Mouse (Mus musculus) c-Kit-positive CD71-negative TER-119-negative erythroid progenitor cells, embryonic 14.5 days (primary cell): ENCODE data around the gene Adrm1.

Source experiments
- DNase-seq: peaks from one replicate; pipeline ENCODE4 v3.0.0-alpha.2; 2013; ENCODE audit warnings: low read depth

Adrm1 gene

DNA sequence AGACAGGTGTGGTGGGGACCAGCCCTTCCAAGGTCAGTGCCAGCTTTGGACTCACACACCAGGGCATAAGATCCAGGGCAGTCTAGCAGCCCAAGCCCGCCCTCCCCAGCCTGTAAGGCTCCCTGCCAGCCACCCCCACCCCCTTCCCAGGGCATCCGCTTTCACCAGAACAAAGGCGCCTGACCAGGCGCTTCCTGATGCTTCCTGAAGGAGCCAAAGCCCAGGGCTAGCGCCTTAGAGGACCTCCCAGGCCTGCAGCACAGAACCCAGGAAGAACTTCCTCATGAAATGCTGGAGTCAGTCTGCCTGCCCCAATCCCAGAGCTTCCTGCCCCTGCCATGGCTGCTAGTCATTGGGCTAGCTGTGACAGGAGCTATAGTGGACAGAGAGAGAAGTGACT is 47.4 kb downstream of the Adrm1 start:
- no peak for DNase-seq

DNA sequence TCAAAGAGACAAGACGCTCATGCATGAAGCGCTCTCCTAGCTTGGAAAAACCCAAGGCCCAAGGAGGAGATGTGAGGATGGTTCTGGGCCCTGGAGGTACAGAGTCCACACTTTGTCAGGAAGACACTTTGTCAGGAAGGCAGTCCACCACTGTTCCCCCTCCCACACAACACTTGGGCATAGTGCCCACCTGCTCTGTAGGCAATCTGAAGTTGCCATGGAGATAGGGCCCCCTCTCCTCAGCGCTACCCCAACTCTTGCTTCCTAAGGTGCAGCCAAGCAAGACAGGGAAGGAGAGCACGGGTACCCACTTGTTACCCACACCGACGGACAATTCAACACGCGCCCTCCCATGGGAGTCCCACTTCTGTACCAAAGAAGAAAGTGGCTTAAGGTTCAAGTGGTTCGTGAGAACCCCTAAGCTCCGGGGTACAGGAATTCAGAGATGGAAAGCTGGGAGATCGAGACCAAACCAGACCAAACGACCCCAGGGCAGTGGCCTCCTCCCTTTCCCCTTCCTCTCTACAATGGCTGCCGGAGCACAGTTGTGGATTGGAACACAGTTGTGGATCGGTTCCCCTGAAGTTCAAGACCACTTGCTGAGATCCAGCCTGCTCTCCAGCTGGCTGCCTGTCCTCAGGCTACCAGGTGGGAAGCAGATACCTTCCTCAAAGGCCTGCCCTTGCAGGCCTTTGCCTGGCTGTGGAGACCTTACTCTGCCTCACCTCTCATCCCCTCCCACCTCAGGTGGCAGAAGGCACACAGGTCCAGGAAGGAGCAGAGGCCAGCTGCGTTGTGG is 48.1 kb downstream of the Adrm1 start:
- no peak for DNase-seq

DNA sequence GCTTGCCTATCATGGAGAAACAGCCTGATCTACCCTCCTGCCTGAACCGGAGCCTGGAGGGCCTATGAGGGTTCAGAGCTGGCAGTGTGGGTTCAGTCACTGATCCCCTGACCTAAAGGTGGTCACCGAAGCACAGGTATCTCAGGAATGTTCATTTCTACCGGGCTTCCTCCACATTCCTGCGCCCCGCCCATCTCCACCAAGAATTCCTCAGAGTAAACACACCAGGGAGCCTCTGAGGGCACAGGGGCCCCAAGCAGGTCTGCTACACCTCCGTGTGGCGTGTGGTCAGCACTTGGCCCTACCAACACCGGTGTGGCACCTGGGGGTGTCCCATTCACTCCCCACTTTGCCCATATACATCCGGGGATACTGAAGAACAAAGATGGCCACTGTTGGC is 48.9 kb downstream of the Adrm1 start:
- DNase-seq: no peak

DNA sequence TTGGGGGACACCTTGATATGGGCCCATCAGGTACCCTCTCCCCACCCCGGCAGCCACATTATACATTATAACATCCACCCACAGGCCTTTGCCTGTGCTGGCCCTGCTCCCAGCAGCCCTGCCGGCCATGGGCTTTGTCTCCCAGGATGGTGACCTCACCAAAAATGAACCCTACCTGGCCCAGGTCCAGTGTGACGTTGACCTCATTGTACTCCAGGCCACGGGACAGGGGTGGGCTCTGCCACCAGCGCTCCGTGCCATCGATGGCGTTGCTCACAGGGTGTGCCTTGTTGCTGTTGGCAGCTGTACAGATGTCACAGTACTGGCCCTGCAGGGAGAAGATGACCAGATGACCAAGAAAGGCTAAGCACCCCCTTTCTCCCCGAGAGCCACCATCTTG is 49.8 kb downstream of the Adrm1 start:
- DNase-seq: no peak

DNA sequence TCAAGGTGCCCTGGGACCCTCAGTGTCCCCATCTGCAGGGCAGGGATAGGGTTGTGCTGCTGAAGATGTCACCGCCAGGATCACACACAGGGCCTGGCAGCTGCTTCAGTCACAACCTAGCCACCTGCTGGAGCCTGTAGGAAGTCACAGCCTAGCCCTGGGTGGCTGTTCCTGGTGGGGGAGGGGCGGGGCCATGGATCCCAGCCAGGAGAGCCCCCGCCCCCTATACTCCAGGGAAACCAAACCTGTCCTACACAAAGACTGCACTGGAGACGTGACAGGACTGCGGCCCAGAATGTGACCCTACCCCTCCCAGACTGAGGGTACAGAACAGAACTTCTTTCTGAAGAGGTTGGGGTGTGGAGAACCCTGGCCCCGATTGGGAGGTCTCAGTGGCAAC is 51.0 kb downstream of the Adrm1 start:
- DNase-seq: no peak

DNA sequence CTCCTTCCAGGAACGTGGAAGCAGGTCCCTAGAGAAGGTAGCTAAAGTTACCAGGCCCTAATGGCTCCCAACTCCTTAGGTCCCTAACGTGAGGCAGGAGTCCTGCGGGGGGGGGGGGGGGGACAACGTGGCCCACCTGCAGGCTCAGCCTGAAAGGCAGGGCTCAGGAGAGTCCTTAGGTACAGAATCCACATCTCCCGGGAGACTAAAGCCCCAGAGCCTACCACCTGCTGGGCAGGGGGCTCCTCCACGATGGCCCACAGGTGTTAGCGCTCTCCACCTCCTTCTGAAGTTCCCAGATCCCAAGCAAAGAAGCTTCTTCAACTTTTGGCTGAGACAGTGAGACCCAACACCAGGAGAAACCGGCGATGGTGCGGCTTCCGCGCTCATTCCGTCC is 53.4 kb downstream of the Adrm1 start:
- DNase-seq: no peak

DNA sequence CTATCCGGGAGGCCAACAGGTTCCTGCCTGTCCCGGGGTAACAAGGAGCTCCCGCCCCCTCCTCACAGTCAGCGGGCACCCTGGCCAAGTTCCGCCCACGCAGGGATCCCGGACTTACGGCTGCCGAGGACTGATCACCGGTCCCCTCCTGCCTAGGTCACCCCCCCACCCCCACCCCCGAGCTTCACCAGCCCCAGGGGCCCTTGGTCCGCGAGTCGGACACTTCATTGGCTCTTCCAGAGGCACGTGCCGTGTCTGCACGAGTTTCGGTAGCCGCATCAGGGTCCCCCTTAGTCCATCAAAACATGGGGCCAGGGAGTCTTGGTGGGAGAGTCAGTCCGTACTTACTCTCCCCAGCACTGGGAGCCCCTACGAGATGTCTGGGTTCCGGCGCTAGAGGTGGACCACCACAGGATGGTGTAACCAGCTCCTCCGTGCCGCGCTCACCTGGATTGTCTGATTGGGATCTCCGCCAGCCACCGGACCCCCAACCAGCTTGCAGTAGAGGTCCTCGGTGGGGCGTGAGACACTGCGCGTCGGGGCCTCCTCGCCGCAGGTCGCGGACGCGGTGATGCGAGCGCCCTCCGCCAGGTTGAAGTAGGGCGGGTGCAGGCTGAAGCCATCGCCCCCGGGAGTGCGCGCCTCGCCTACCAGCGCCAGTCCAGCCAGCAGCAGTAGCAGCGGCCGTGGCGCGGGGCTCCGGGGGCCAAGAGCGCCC is 53.9 kb downstream of the Adrm1 start:
- DNase-seq: no peak
